Mouse (Mus musculus): ENCODE results near the gene Cd8b1. TPM values are rescaled to one million over a fixed set of nuclear protein-coding genes. Genes with fewer than 3 reads are reported as not detected.

Cd8b1 gene
- not detected in 2 replicates for polyA plus RNA-seq (2012; rRNA removed)

GRCm38 (mm10) chr6:71322491-71322921 lies at the start of gene Cd8b1:
Gene Cd8b1, plus strand, starts transcription at chr6:71322788.

GRCm38 (mm10) chr6:71321826-71322283 lies 733 bp upstream of the Cd8b1 start, which contains the start of gene Smyd1:
Gene Smyd1, minus strand, starts transcription at chr6:71322233.

GRCm38 (mm10) chr6:71373249-71373775 lies 50.7 kb downstream of the Cd8b1 start, which contains the start of gene Cd8a:
Gene Cd8a, plus strand, starts transcription at chr6:71373427.

Other genes with a start within 250 kb of the Cd8b1 start
- 3.1 TPM in 2 replicates for gene Thnsl2, start 178.3 kb upstream of the Cd8b1 start, polyA plus RNA-seq (2012; rRNA removed)
- not detected in 2 replicates for gene Fabp1, start 123.0 kb upstream of the Cd8b1 start, polyA plus RNA-seq (2012; rRNA removed)
- gene Krcc1, start 51.1 kb upstream of the Cd8b1 start, polyA plus RNA-seq (2012; rRNA removed), result 8.6 and 9.9 TPM in 2 replicates
- 0.91 and 2.8 TPM in 2 replicates for gene Smyd1, start 555 bp upstream of the Cd8b1 start, polyA plus RNA-seq (2012; rRNA removed)
- gene Cd8a, start 50.6 kb downstream of the Cd8b1 start, polyA plus RNA-seq (2012; rRNA removed), result not detected in 2 replicates
- gene Rmnd5a, start 117.8 kb downstream of the Cd8b1 start, polyA plus RNA-seq (2012; rRNA removed), result 33.7 and 37.5 TPM in 2 replicates
- gene Rnf103, start 171.1 kb downstream of the Cd8b1 start, polyA plus RNA-seq (2012; rRNA removed), result 26.3 and 26.7 TPM in 2 replicates
- gene Chmp3, start 221.0 kb downstream of the Cd8b1 start, polyA plus RNA-seq (2012; rRNA removed), result 68.0 and 68.4 TPM in 2 replicates

Measured in central nervous system, embryonic 18 days (tissue).